Mouse (Mus musculus) bone marrow macrophage, adult 2 months (primary cell): ENCODE measurements around the gene Eif1.

Experiments
- CTCF ChIP-seq: IDR thresholded peaks from 2 replicates; pipeline ENCODE4 v1.5.1; 2012; ENCODE audit warnings: low read depth, mild to moderate bottlenecking, low read length, moderate library complexity
- POLR2A ChIP-seq: IDR thresholded peaks from 2 replicates; pipeline ENCODE4 v1.6.1; 2012; ENCODE audit warnings: mild to moderate bottlenecking, low read depth, low read length, borderline replicate concordance

GRCm38 (mm10) chr11:100287024-100287423, 32.7 kb upstream of the Eif1 start:
- TF ChIP-seq CTCF (no peak), POLR2A (no peak)
